Mouse (Mus musculus) olfactory bulb, adult 2 months (tissue): ENCODE data around the gene Myo1f. TPM values are rescaled to one million over a fixed set of nuclear protein-coding genes. Genes with fewer than 3 reads are reported as not detected.

Source experiments
- H3K27ac ChIP-seq: fragments of 200-500 bp; 2 replicates; pipeline ENCODE4 v1.5.1; 2012; ENCODE audit warnings: low read depth, low read length; ENCODE audit not compliant: insufficient read depth
- H3K4me1 ChIP-seq: fragments of 200-500 bp; 2 replicates; pipeline ENCODE4 v1.6.1; 2012; ENCODE audit warnings: low read length; ENCODE audit not compliant: control insufficient read depth, insufficient read depth
- H3K4me3 ChIP-seq: fragments of 200-500 bp; 2 replicates; pipeline ENCODE4 v1.5.1; 2012; ENCODE audit warnings: mild to moderate bottlenecking, low read depth, low read length, moderate library complexity; ENCODE audit not compliant: insufficient read depth
- CTCF ChIP-seq: fragments of 200-500 bp; IDR thresholded peaks from 2 replicates; pipeline ENCODE4 v1.5.1; 2012; ENCODE audit warnings: low read depth, mild to moderate bottlenecking, low read length, moderate library complexity; ENCODE audit not compliant: insufficient read depth
- POLR2A ChIP-seq: fragments of 200-500 bp; IDR thresholded peaks from 2 replicates; pipeline ENCODE4 v1.6.1; 2012; ENCODE audit warnings: mild to moderate bottlenecking, low read depth, low read length, moderate library complexity; ENCODE audit not compliant: insufficient read depth
- WGBS: fragments of 180-500 bp; shearing (Covaris S2); methylation state at CpG from one replicate; pipeline ENCODE4 v1.1.7; 2018; 5-methylcytosine and 5-hydroxymethylcytosine counted together
- polyA plus RNA-seq: library from polyadenylated mRNA; stranded (reverse); fragments of >200 nt; gene quantifications from 2 replicates; pipeline ENCODE4 v1.2.4, GENCODE M21; 2012; ENCODE audit warnings: low replicate concordance; ENCODE audit not compliant: missing spikeins, insufficient read depth, insufficient read length

Gene Myo1f
- polyA plus RNA-seq, 1 experiment, result not detected

DNA sequence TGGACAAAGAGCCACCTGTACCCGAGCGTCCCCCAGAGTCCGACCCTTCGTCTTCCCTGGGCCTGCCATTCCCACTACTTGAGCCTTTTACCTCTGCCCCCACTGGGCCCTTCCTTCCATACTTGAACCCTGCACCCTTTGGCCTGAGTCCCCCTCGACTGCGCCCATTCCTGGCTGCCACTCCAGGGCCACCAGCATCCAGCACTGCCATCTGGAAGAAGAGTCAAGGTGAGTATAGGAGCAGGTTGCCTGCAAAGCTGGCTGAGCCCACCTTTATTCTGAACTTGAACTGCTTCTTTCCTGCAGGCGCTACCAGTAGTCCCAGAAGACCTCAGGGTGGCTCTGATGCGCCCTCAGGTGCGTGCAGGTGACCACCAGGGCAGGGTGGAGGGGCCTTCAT is 75.7 kb downstream of the Myo1f start:
- Histone ChIP-seq H3K27ac (no peak overlapping the region), H3K4me3 (no peak overlapping the region), H3K4me1 (peaks cover 22% of the 10 kb centered on the region)
- WGBS, result 96% methylated on average over 9 of the region's 9 CpGs
- TF ChIP-seq POLR2A (no peak), CTCF (no peak)

DNA sequence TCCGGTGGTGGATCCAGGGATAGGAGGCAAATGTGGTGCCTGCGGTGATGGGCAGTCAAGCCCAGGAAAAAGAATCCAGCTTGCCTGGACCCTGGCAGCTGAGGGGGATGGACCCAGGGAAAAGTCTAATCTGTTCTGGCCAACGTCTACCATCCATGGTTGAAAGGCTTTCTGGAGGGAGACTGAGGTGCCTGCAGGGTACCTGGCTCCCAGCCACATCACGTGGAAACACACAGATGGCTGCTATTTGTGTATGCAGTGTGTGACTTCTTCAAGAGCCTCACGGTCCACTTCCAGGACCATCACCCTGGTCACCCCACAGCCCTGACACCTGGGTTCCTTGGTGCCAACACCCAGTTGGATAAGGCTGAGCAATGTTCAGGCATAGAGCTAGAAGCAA is 76.3 kb downstream of the Myo1f start:
- Histone ChIP-seq H3K4me1 (peaks cover 22% of the 10 kb centered on the region), H3K27ac (no peak overlapping the region), H3K4me3 (no peak overlapping the region)
- WGBS, result 64% methylated on average over 5 of the region's 5 CpGs
- TF ChIP-seq CTCF, result no peak
- no peak for TF ChIP-seq POLR2A

GRCm38 (mm10) chr17:33637038-33637437 is 81.5 kb downstream of the Myo1f start:
- TF ChIP-seq CTCF (no peak), POLR2A (no peak)
- no peak overlapping the region for H3K27ac ChIP-seq
- WGBS, result 34% methylated on average over 2 of the region's 2 CpGs
- no peak overlapping the region for H3K4me3 ChIP-seq
- H3K4me1 ChIP-seq, result peaks cover under 1% of the 10 kb centered on the region

- H3K4me1 ChIP-seq, result no peaks in the 10 kb centered on the region; the same call in 1 of the 2 replicates
- 81% methylated on average over 4 of the region's 4 CpGs for WGBS
- TF ChIP-seq CTCF, result no peak
- no peak for TF ChIP-seq POLR2A
- H3K27ac ChIP-seq, result no peak within 1 kb of the TSS
- no peak within 1 kb of the TSS for H3K4me3 ChIP-seq
These were observed 82.2 kb downstream of the Myo1f start, which contains the start of gene Pram1 for GRCm38 (mm10) chr17:33637516-33638276. Pram1 (plus strand) TSS chr17:33638056.

- Histone ChIP-seq H3K4me3 (no peak overlapping the region), H3K4me1 (no peaks in the 10 kb centered on the region; the same call in 1 of the 2 replicates), H3K27ac (no peak overlapping the region)
- 75% methylated on average over 6 of the region's 6 CpGs for WGBS
- TF ChIP-seq CTCF (no peak), POLR2A (no peak)
These were observed 84.2 kb downstream of the Myo1f start for GRCm38 (mm10) chr17:33639743-33640142.

DNA sequence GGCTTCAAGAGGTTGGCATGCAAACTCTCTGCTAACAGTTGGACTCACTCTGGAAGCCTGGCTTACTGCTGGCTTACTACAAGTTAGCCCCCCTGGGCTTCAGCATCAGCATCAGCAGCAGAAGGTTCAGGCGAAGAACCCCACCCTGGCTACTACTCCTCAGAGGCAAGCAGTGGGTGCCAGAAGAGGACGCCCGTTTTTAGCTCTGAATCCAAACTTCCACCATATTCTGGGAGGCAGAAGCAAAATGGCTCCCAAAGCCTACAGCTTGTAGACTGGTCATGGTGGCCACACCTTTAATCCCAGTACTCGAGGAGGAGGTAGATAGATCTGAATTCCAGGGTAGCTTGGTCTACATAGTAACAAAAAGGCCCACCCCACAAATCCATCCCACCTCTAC is 88.6 kb downstream of the Myo1f start:
- TF ChIP-seq CTCF (no peak), POLR2A (no peak)
- no peaks in the 10 kb centered on the region; the same call in 1 of the 2 replicates for H3K4me1 ChIP-seq
- H3K27ac ChIP-seq, result no peak overlapping the region
- H3K4me3 ChIP-seq, result no peak overlapping the region
- 94% methylated on average over 4 of the region's 4 CpGs for WGBS

DNA sequence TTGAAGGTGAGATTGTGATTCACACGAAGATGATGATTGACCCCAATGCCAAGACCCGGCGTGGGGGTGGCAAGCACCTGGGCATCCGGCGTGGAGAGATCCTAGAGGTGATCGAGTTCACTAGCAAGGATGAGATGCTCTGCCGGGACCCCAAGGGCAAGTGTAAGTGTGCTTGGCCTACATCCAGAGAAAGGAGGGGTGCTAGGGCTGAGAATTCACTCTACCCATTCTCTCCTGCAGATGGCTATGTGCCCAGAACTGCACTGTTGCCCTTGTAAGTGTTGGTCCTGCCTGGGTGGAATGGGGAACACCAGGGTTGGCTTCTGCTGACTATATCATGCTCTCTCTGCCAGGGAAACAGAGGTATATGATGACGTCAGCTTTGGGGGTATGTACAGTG is 89.6 kb downstream of the Myo1f start:
- Histone ChIP-seq H3K27ac (no peak overlapping the region), H3K4me1 (no peaks in the 10 kb centered on the region; the same call in 1 of the 2 replicates), H3K4me3 (no peak overlapping the region)
- WGBS, result 81% methylated on average over 8 of the region's 8 CpGs
- TF ChIP-seq CTCF (no peak), POLR2A (no peak)

DNA sequence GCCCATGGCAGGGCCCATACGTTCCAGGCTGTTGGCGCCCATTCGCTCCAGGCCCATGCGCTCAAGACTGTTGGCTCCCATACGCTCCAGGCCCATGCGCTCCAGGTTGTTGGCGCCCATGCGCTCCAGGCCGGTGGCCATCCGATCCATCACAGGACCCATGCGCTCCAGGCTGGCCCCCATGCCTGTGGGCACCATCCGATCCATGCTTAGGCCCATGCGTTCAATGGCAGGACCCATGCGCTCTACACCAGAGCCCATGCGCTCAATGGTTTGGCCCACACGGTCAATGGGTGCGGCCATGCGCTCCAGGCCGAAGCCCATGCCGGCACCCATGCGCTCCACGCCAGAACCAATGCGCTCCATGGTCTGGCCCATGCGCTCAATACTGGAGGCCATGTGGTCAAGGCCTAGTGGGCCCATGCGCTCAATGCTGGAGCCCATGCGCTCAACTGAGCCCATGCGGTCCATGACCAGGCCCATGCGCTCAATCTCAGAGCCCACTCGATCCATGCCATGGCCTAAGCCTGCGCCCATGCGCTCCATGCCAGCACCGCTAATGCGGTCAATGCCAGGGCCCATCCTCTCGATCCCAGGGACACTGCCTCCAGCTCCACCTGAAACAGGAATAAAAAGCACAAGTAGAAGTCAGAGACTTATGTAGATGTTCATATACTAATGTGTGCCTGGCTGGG is 94.4 kb downstream of the Myo1f start:
- H3K4me1 ChIP-seq, result no peaks in the 10 kb centered on the region
- WGBS, result 97% methylated on average over 34 of the region's 34 CpGs
- H3K4me3 ChIP-seq, result no peak overlapping the region
- no peak overlapping the region for H3K27ac ChIP-seq
- TF ChIP-seq CTCF (no peak), POLR2A (no peak)

Other genes with a start within 250 kb of the Myo1f start
- gene Zfp81, start 196.8 kb upstream of the Myo1f start, polyA plus RNA-seq, result not detected in 2 replicates
- gene Zfp101, start 161.1 kb upstream of the Myo1f start, polyA plus RNA-seq, result not detected in 2 replicates
- gene Actl9, start 122.8 kb upstream of the Myo1f start, polyA plus RNA-seq, result not detected in 2 replicates
- gene Adamts10, start 31.5 kb upstream of the Myo1f start, polyA plus RNA-seq, result not detected in 2 replicates
- not detected in 2 replicates for gene Zfp414, start 73.4 kb downstream of the Myo1f start, polyA plus RNA-seq
- gene Pram1, start 82.3 kb downstream of the Myo1f start, polyA plus RNA-seq, result not detected in 2 replicates
- 317 TPM in 1 of 2 replicates, not detected in the other for gene Hnrnpm, start 131.2 kb downstream of the Myo1f start, polyA plus RNA-seq
- not detected in 2 replicates for gene March2, start 163.0 kb downstream of the Myo1f start, polyA plus RNA-seq
- 744 TPM in 1 of 2 replicates, not detected in the other for gene Rab11b, start 204.8 kb downstream of the Myo1f start, polyA plus RNA-seq
- not detected in 2 replicates for gene Angptl4, start 226.1 kb downstream of the Myo1f start, polyA plus RNA-seq